Mouse (Mus musculus) A20 (cell line): ENCODE results near the gene Dld.

Experiments used
- DNase-seq: peaks from one replicate; pipeline ENCODE4 v3.0.0-alpha.2; 2011; ENCODE audit warnings: low read depth, low spot score

Gene Dld

DNA sequence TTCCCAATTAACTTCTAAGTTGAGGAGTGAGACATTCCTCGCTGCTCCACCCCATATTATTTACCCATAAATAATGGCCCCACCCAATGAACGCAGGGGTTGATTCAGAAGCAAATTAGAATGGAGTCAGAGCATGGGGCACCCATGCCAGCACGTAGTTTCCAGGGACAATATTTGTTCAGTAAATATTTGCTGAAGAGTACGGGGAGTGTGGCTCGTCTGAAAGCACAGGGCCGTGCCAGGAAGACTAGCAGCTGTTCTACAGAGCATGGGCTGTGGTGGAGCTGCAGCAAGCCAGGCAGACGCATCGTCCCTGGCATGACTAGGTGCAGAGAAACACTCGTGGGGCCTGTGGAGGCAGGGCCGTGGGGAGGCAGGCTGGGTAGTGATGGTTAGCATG is 56.7 kb downstream of the Dld start:
- no peak for DNase-seq

DNA sequence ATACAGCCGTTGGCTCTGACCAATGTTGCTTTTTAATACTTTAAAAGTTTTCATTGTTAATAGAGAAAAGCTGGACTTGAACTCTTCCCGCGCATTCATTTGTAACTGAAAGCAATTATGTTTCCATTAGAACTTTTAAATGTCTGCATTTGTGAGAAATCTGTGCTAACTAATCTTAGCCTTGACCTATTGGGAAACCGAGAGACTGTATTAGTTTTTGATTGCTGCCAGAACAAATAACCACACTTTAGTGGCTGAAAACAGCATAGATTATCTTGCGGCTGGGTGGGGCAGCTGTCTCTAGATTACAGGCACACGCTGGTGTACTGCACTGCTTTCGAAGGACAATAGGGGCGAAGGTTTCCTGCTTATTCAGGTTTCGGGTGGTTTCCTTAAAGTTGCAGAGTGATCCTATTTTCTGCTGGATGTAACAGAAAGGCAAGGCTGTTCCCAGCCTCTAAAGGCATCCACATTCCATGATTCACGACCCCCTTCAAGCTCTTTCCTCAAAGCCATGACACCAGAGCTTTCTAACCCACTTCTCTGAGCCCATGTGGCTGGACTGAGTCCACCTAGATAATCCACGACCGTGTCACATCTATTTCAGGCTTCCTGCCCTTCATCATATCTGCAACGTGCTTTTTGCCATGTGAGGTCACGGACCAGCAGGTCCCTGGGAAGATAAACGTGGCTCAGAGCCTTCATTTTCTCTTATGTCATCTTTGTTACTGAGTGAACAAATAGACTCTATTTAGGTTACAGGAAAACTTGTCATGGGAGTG is 57.7 kb downstream of the Dld start:
- no peak for DNase-seq

DNA sequence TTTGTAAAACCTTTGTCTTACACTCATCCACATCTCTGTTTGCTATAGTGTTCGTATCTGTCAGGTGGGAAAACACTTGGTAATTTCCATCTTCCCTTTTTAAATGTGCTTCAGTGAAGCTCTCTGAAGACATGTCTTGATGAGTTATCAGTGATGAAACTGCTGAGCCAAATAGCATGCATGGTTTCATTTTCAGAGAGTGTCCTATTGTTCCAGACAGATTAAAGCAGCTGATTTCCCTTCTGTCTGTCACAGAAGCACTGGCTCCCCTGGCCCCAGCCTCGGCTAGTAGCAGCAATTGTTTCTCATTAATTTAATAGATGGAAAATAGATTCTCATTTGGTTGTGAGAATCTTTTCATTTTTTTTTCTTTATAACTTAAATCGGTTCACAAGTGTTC is 60.3 kb downstream of the Dld start:
- DNase-seq: no peak

DNA sequence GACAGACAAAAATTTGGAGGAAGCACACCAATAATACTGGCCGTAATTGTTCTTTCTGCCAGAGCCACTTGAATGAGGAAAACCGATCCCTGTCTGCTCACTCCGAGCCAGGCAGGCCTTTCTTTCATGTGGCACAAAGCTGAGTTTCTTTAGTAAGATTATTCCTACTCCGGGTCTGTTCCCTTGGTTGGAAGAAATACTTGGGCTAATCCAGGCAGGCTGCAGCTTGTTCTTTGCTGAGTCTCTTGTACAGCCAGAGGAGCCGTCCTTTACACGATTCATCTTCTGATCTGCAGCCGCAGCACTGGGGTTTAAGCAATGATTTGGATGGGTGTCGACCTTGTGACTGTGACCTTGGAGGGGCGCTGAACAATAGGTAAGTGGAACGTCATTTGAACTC is 62.2 kb downstream of the Dld start:
- DNase-seq: no peak

DNA sequence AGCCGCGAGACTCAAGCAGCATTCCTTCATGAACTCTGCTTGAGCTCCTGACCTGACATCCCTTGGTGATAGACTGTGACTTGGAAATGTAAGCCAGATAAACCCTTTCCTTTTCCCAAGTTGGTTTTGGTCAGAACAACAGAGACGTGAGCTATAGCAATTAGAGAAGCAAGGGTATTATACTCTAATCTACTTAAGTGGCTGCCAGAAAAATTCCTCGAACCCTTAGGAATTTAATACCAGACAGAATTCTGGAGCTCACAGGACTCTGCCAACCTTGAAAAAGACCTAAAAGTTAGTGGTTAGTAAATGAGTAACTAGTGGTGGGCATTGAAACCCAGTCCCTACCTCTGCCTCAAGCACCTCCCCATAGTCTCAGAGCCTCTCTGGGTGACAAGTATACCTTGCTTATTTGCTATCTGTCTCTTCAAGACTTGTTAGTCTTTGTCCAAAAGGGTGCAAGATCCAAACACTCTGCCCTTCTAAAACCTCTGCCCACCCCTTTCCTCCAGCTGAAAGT is 67.6 kb downstream of the Dld start:
- DNase-seq: no peak

DNA sequence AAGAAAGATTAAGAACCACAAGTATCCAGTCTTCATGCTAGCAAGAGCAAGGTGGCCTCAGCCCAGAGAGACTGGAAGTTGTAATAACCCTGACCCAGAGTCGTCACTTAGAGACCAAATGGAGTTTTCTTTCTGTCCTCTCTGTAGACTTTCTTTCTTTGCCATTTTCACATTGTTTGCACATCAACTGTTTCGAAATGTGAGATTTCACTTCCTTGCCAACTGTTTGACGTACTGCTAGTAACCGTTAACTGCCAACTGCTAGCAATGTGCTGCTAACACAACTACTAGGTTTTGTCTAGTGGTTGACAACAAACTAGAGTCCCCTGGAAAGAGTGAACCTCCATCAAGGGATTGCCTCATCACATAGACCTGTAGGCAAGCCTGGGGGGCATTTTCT is 68.1 kb downstream of the Dld start:
- no peak for DNase-seq

DNA sequence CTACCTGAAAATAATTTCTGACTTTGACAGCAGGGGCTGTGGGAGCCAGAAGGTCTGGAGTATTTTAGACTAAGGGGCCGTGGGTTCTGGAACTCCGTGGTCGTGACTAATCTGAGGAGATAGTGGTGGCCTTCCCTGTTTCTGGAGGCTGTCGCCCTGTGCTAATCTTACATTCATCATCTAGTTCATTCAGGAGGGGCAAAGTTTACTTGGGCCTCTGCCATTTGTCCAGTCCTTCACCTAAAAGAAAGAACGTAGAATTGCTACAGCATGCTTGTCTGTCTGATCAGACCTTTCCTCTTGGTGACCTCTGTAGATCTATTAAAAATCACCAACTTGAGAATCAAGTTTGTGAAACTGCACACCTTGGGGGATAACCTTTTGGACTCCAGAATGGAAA is 69.0 kb downstream of the Dld start:
- no peak for DNase-seq
